Mouse (Mus musculus): ENCODE measurements around the gene Olfr704. TPM values are rescaled to one million over a fixed set of nuclear protein-coding genes. Genes with fewer than 3 reads are reported as not detected.
"Not testable (repeated sequence)": the region's sequence is repeated elsewhere in the genome, so short reads cannot be mapped to it uniquely, and the experiment has no call there.

Olfr704 gene
- polyA plus RNA-seq (2017; shearing (Covaris generic)) = not detected

DNA sequence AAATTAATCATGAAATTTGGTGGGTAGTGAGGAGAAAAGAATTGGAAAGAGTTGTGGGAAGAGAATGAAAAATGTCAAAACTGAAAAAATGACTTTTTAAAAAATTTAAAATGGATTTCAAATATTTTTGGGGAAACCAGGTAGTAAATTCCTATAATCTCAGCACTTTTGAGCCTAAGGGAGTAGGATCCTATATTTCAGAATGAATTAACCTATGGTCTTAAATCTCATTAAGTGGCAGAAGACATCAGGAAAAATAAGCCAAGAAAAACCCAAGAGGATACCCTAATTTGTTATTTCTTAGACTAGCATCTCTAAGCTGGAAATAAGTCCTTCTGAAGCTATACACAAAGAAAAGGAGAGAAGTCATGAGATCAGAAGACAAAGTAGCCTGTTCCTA, at the start of gene Olfr704:
Gene Olfr704 (plus strand): TSS at position 301 of the 400 bp plus-strand sequence.
- ATAC-seq = no peak

DNA sequence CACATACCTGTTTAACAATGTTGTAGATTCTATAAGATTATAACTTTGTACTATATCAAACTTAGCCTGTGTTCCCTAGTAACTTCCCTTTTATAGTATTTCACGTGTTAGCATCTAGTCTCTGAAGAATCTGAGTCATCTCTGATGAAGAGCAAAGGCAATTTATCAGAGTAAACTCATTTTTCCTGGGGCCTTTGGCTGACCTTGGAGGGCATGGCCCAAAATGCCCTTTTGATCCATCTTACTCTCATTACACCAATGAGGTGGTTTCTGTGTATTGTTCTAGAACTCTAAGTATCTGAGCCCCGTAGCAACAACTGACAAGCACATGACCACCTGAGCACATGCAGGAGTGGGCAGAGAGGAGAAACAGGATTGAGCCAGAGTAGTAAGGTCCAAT, 49.2 kb upstream of the Olfr704 start, which contains the start of gene Olfr701:
Gene Olfr701 (plus strand): TSS at position 301 of the 400 bp plus-strand sequence.
- ATAC-seq = no peak

DNA sequence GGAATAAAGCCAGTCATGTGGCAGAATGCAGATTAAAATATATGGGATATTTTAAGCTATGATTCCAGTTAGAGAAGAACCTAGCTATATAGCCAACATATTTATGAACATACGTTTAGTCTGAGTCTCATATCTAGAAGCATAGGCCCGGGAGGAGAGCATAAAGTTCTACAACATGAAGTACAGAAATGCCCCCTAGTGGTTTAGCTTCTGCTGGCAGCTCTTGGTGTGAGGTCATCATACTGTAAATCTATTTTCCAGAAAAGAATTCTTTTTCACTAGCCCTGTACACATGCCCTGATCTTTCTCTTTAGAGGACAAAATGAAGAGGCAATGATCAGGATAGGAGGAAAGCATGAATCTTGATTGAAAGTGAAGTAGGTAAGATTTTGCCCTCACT, 47.2 kb upstream of the Olfr704 start:
- ATAC-seq = peak; percentile 79

DNA sequence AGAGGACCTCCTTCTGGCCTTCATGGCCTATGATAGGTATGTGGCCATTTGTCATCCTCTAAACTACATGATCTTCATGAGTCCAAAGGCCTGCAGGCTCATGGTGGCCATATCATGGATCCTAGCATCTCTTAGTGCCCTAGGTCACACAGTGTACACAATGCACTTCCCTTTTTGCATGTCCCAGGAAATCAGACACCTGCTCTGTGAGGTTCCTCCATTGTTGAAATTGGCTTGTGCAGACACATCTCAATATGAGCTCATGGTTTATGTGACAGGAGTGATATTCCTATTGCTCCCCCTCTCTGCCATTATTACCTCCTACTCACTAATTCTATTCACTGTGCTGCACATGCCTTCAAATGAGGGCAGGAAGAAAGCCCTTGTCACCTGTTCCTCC, 44.6 kb upstream of the Olfr704 start:
- ATAC-seq = no peak

DNA sequence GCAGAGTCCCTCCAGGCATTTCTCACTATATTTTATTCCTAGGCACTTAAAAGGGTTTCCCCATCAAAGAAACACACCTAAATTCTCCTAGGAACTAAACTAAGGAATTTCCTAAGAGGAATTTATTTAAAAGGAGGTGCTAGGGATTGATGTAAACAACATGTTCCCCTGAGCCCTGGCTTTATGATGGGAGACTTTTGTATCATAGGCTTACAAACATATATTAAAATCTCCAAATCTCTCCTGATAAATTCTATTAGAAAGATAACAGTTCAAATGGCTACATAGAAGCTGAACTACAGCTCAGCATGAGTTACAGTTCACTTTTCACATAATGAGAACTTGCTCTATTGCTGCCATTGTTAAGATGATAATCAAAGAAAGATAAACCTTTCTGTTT, 29.2 kb upstream of the Olfr704 start, which contains the start of gene Olfr702:
Gene Olfr702 (minus strand): TSS at position 101 of the 400 bp plus-strand sequence.
- ATAC-seq = no peak

DNA sequence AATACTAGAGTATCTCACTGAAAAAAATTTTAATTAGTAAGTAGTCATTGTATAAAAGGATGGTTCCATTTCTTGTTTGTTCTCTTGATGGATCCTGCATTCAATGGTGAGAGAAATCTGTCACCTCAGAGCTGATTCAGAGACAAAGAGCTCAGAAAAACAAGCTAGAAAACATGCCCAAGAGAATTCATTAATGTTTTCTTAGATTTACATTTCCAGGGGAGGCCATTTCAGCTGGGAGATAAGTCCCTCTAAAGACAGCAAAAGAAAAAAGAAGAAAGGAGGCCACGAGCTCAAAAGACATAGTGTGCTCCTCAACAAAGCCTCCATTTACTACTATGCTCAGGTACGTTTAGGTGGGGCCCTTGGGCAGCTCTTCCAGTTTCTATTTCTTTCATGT, 19.9 kb upstream of the Olfr704 start, which contains the start of gene Olfr703:
Gene Olfr703 (plus strand): TSS at position 301 of the 400 bp plus-strand sequence.
- no peak for ATAC-seq

DNA sequence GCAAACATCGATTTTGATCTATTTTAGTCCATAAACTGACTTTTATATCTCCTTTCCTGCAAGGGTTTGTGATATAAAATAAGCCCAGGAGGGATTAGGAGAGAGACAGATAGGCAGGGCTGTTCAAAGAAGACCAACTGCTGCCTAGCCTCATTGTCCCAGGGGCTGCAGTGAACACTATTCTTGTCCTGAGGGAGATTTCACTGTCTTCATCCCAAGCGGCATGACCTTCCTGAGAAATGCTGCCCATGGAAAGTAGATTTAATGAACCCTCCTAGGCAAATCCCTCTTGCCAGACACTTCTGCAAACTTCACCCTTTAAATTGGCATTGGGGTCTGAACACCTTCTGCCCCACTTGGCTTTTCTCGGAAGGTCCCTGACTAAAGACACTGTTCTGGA, 13.8 kb downstream of the Olfr704 start, which contains the start of gene Olfr705:
Gene Olfr705 (minus strand): TSS at position 101 of the 400 bp plus-strand sequence.
- no peak for ATAC-seq

DNA sequence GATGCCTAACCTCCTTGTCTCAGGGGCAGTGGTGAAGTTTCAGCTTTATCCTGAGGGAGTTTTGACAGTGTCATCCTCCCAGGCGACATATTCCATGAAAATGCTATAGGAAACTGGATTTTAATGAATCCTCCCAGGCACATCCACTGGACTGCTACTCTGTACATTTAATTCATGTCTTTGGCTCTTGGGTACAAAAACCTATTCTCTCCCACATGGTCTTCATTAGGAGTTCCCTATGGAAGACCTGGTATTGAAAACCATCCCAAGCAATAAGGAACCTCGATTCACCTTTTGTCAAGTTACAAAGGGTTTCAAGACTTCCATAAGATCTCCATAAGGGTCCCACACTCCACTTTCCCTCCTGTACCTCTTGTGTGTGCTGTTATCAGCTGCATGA, 25.1 kb downstream of the Olfr704 start, which contains the start of gene Olfr706:
Gene Olfr706 (minus strand): TSS at position 101 of the 400 bp plus-strand sequence.
- no peak for ATAC-seq

DNA sequence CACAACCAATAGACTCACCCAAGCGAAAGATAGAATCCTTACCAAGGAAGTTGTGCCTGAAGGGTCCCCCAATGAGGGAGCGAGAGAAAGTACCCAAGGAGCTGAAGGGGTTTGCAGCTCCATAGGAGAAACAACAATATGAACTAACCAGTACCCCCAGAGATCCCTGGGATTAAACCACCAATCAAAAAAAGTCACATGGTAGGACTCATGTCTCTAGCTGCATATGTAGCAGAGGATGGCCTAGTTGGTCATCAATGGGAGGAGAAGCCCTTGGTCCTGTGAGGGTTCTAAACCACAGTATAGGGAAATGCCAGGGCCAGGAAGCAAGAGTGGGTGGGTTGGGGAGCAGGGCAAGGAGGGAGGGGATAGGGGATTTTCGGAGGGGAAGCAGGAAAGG, 38.2 kb downstream of the Olfr704 start, which contains the start of gene Olfr707:
Gene Olfr707 (minus strand): TSS at position 101 of the 400 bp plus-strand sequence.
- not testable (repeated sequence) for ATAC-seq

DNA sequence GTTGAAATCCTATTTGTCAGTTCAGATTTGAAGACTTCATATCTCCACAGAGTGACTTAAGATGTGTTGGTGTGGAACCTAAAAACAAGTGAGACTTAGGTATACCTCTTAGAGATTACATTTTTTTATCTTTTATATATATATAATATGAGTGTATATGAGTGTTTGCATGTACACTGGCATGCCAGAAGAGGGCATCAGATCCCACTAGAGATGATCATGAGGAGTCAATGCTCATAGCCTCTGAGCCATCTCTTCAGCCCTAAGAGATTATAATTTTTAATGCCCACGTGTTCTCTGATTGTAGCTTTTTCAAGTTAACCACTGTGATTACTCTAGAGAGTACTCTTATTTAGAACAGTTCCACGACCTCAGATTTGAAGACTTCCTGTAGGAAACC, 44.7 kb downstream of the Olfr704 start, which contains the start of gene Olfr1532-ps1:
Gene Olfr1532-ps1 (plus strand): TSS at position 326 of the 400 bp plus-strand sequence.
- no peak for ATAC-seq

Other genes starting within 250 kb of the Olfr704 start
- gene Olfr693, start 182.6 kb upstream of the Olfr704 start, polyA plus RNA-seq (2017; shearing (Covaris generic)) = not detected
- gene Olfr694, start 171.4 kb upstream of the Olfr704 start, polyA plus RNA-seq (2017; shearing (Covaris generic)) = not detected
- not detected for gene Olfr695, start 146.8 kb upstream of the Olfr704 start, polyA plus RNA-seq (2017; shearing (Covaris generic))
- gene Olfr697, start 120.7 kb upstream of the Olfr704 start, polyA plus RNA-seq (2017; shearing (Covaris generic)) = not detected
- gene Olfr698, start 107.8 kb upstream of the Olfr704 start, polyA plus RNA-seq (2017; shearing (Covaris generic)) = not detected
- gene Olfr699, start 70.0 kb upstream of the Olfr704 start, polyA plus RNA-seq (2017; shearing (Covaris generic)) = under 1 TPM in 1 of 3 experiments, not detected in 2; 0.15 TPM
- gene Olfr700, start 54.4 kb upstream of the Olfr704 start, polyA plus RNA-seq (2017; shearing (Covaris generic)) = not detected
- not detected for gene Olfr701, start 49.1 kb upstream of the Olfr704 start, polyA plus RNA-seq (2017; shearing (Covaris generic))
- not detected for gene Olfr702, start 29.3 kb upstream of the Olfr704 start, polyA plus RNA-seq (2017; shearing (Covaris generic))
- not detected for gene Olfr703, start 19.8 kb upstream of the Olfr704 start, polyA plus RNA-seq (2017; shearing (Covaris generic))
- not detected for gene Olfr705, start 13.7 kb downstream of the Olfr704 start, polyA plus RNA-seq (2017; shearing (Covaris generic))
- gene Olfr706, start 25.0 kb downstream of the Olfr704 start, polyA plus RNA-seq (2017; shearing (Covaris generic)) = not detected
- gene Olfr707, start 38.1 kb downstream of the Olfr704 start, polyA plus RNA-seq (2017; shearing (Covaris generic)) = not detected
- gene Olfr1532-ps1, start 44.8 kb downstream of the Olfr704 start, polyA plus RNA-seq (2017; shearing (Covaris generic)) = not detected
- not detected for gene Olfr709-ps1, start 69.0 kb downstream of the Olfr704 start, polyA plus RNA-seq (2017; shearing (Covaris generic))
- gene Olfr710, start 85.1 kb downstream of the Olfr704 start, polyA plus RNA-seq (2017; shearing (Covaris generic)) = not detected
- gene Olfr6, start 100.8 kb downstream of the Olfr704 start, polyA plus RNA-seq (2017; shearing (Covaris generic)) = not detected
- gene Olfr711, start 112.3 kb downstream of the Olfr704 start, polyA plus RNA-seq (2017; shearing (Covaris generic)) = not detected
- not detected for gene Olfr2, start 142.9 kb downstream of the Olfr704 start, polyA plus RNA-seq (2017; shearing (Covaris generic))
- gene Olfr713, start 168.0 kb downstream of the Olfr704 start, polyA plus RNA-seq (2017; shearing (Covaris generic)) = not detected
- not detected for gene Olfr714, start 207.8 kb downstream of the Olfr704 start, polyA plus RNA-seq (2017; shearing (Covaris generic))
- gene Olfr17, start 230.0 kb downstream of the Olfr704 start, polyA plus RNA-seq (2017; shearing (Covaris generic)) = not detected
- under 1 TPM in 1 of 3 experiments, not detected in 2; 0.17 TPM for gene Olfr715b, start 247.2 kb downstream of the Olfr704 start, polyA plus RNA-seq (2017; shearing (Covaris generic))

All from inflammation-experienced regulatory T-cells, adult 6 months (primary cell).